Mouse (Mus musculus) heart, postnatal 0 days (tissue): ENCODE measurements around the gene Fcho1.

Source experiments
- CTCF ChIP-seq: IDR thresholded peaks from 2 replicates; pipeline ENCODE4 v1.5.1; 2016; ENCODE audit warnings: antibody characterized with exemption, control low read depth, low read depth
- EP300 ChIP-seq: IDR thresholded peaks from 2 replicates; pipeline ENCODE4 v1.6.1; 2016; ENCODE audit warnings: antibody characterized with exemption, low read depth

- TF ChIP-seq CTCF: no peak
- no peak for TF ChIP-seq EP300
Observed at GRCm38 (mm10) chr8:71679550-71680168, 45.9 kb downstream of the Fcho1 start.
